ENCODE assay signal across 17 mouse cellular contexts in genomic region chr14:48154641-48155040, GRCm38 (mm10).
"Had no signal": no experiment of that assay in that cellular context is flagged by ENCODE, and none has a peak within 500 bp of the region (broad histone marks: within the 10 kb centered on the region; RNA-seq: fewer than 3 reads in every experiment).

No protein-coding gene starts in this region.

- H3K9ac ChIP-seq: liver, embryonic 15.5 days; lung, embryonic 14.5 days; midbrain, embryonic 15.5 days; neural tube, embryonic 13.5 days had no signal

- H3K4me1 ChIP-seq: liver, embryonic 15.5 days; megakaryocyte, embryonic 14.5 days; midbrain, embryonic 15.5 days had no signal

- H3K9me3 ChIP-seq: liver, embryonic 15.5 days; midbrain, embryonic 15.5 days; neural tube, embryonic 13.5 days had no signal

- H3K36me3 ChIP-seq: liver, embryonic 15.5 days; midbrain, embryonic 15.5 days; neural tube, embryonic 13.5 days had no signal

- H3K4me3 ChIP-seq: left cerebral cortex, adult 2 months; liver, embryonic 15.5 days; megakaryocyte, embryonic 14.5 days; midbrain, embryonic 15.5 days; neural tube, embryonic 13.5 days had no signal

- DNase-seq: kidney, adult 8-10 months; liver; lung, postnatal 14 days; retina, postnatal 1 day; right cerebral cortex, postnatal 4 days; spleen, adult 18-20 months; thymus, adult 18-20 months; thymus, postnatal 14 days had no signal

- H3K27ac ChIP-seq: left cerebral cortex, adult 2 months; liver, embryonic 15.5 days; macrophage; midbrain, embryonic 15.5 days; neural tube, embryonic 13.5 days had no signal

- H3K4me2 ChIP-seq: liver, embryonic 15.5 days; midbrain, embryonic 11.5 days; midbrain, embryonic 15.5 days; neural tube, embryonic 13.5 days had no signal

- ATAC-seq: intestine, embryonic 16.5 days; midbrain, embryonic 15.5 days had no signal

- H3K27me3 ChIP-seq: liver, embryonic 15.5 days; megakaryocyte, embryonic 14.5 days; midbrain, embryonic 15.5 days; neural tube, embryonic 13.5 days had no signal
